Comparison of ENCODE assay signal across 8 mouse cellular contexts in genomic region chr17:4995561-4996051, GRCm38 (mm10). TPM values are rescaled to one million over a fixed set of nuclear protein-coding genes. Genes with fewer than 3 reads are reported as not detected.
DNase-seq lines count a peak whose midpoint lies in the region; ATAC-seq and TF ChIP-seq lines count a peak whose summit lies in the region.

No protein-coding gene starts in this region.

- no peaks in the 10 kb centered on the region for H3K9me3 ChIP-seq in erythroblast, embryonic 14.5 days (ENCODE audit: control insufficient read depth, low read length)
- no peaks in the 10 kb centered on the region for H3K9me3 ChIP-seq in heart, embryonic 12.5 days (replicated peaks)
- no peaks in the 10 kb centered on the region for H3K9me3 ChIP-seq in kidney, embryonic 16.5 days (ENCODE audit: low read length)
- H3K9me3 ChIP-seq in liver, embryonic 14.5 days (ENCODE audit: control insufficient read depth, low read length), result no peaks in the 10 kb centered on the region
- H3K9me3 ChIP-seq in neural tube, embryonic 13.5 days, result no peaks in the 10 kb centered on the region

- H3K79me3 ChIP-seq in C2C12 (ENCODE audit: low read depth), result peaks cover 39% of the 10 kb centered on the region

- ATAC-seq in heart, embryonic 12.5 days (ENCODE audit: insufficient number of reproducible peaks, low FRiP score), result peak; percentile 40
- peak; percentile 28 for ATAC-seq in kidney, embryonic 16.5 days (ENCODE audit: low FRiP score, low TSS enrichment)
- ATAC-seq in liver, embryonic 14.5 days (ENCODE audit: insufficient read depth), result peak; percentile 60
- ATAC-seq in neural tube, embryonic 13.5 days (ENCODE audit: low read depth), result peak; percentile 42

- H3K36me3 ChIP-seq in C2C12 (ENCODE audit: control insufficient read depth, insufficient read depth), result no peaks in the 10 kb centered on the region
- H3K36me3 ChIP-seq in erythroblast, embryonic 14.5 days (ENCODE audit: control insufficient read depth), result no peaks in the 10 kb centered on the region
- no peaks in the 10 kb centered on the region for H3K36me3 ChIP-seq in heart, embryonic 12.5 days
- H3K36me3 ChIP-seq in kidney, embryonic 16.5 days (ENCODE audit: insufficient read depth, low read length), result no peaks in the 10 kb centered on the region
- H3K36me3 ChIP-seq in liver, embryonic 14.5 days (replicated peaks; ENCODE audit: control insufficient read depth, insufficient read depth, low read depth), result no peaks in the 10 kb centered on the region
- no peaks in the 10 kb centered on the region for H3K36me3 ChIP-seq in neural tube, embryonic 13.5 days

- H3K27ac ChIP-seq in heart, embryonic 12.5 days (ENCODE audit: poor library complexity, severe bottlenecking), result peak overlapping the region; percentile 98
- H3K27ac ChIP-seq in kidney, embryonic 16.5 days (ENCODE audit: low read length), result peak overlapping the region; percentile 100
- H3K27ac ChIP-seq in liver, embryonic 14.5 days, result peak overlapping the region; percentile 76
- peak overlapping the region; percentile 100 for H3K27ac ChIP-seq in neural tube, embryonic 13.5 days (replicated peaks)

- H3ac ChIP-seq in C2C12 (ENCODE audit: control insufficient read depth, insufficient read length, low read depth), result peak overlapping the region; percentile 88

- DNase-seq in adrenal gland, postnatal 36 days, result peak; percentile 86 to 87
- DNase-seq in liver, embryonic 14.5 days (ENCODE audit: low read depth in 3 of 3, low spot score in 3 of 3), result peak; percentile 41 to 52 (median 45)
- peak; percentile 80 for DNase-seq in testis, postnatal 10 days (ENCODE audit: low spot score)

- no peaks in the 10 kb centered on the region for H3K27me3 ChIP-seq in C2C12 (ENCODE audit: control insufficient read depth, insufficient read depth, insufficient read length)
- H3K27me3 ChIP-seq in erythroblast, embryonic 14.5 days (ENCODE audit: control insufficient read depth), result no peaks in the 10 kb centered on the region
- no peaks in the 10 kb centered on the region for H3K27me3 ChIP-seq in heart, embryonic 12.5 days (replicated peaks)
- no peaks in the 10 kb centered on the region for H3K27me3 ChIP-seq in kidney, embryonic 16.5 days (ENCODE audit: insufficient read depth, low read length)
- H3K27me3 ChIP-seq in liver, embryonic 14.5 days (ENCODE audit: control insufficient read depth, insufficient read depth, low read length), result no peaks in the 10 kb centered on the region
- no peaks in the 10 kb centered on the region for H3K27me3 ChIP-seq in neural tube, embryonic 13.5 days

- no peak for TF ChIP-seq EP300 in liver, embryonic 14.5 days (IDR thresholded peaks at IDR 0.05; ENCODE audit: low read depth)

- H3K4me1 ChIP-seq in erythroblast, embryonic 14.5 days (ENCODE audit: control insufficient read depth), result peaks cover 39% of the 10 kb centered on the region
- peaks cover 11% of the 10 kb centered on the region for H3K4me1 ChIP-seq in heart, embryonic 12.5 days (replicated peaks)
- peaks cover 18% of the 10 kb centered on the region for H3K4me1 ChIP-seq in kidney, embryonic 16.5 days (ENCODE audit: insufficient read depth, low read length)
- peaks cover 6 to 13% of the 10 kb centered on the region in 2 experiments; a peak in 3 of 4 replicates for H3K4me1 ChIP-seq in liver, embryonic 14.5 days (replicated peaks; ENCODE audit: control insufficient read depth in 2 of 2, insufficient read depth in 2 of 2, low read length in 1 of 2)
- peaks cover 48% of the 10 kb centered on the region for H3K4me1 ChIP-seq in neural tube, embryonic 13.5 days (replicated peaks)

- peak overlapping the region; percentile 86 for H3K4me2 ChIP-seq in heart, embryonic 12.5 days
- peak overlapping the region; percentile 64 for H3K4me2 ChIP-seq in kidney, embryonic 16.5 days (replicated peaks; ENCODE audit: low read depth, low read length)
- peak overlapping the region; percentile 94 for H3K4me2 ChIP-seq in liver, embryonic 14.5 days (ENCODE audit: low read depth)
- peak overlapping the region; percentile 69 for H3K4me2 ChIP-seq in neural tube, embryonic 13.5 days

- peak overlapping the region; percentile 64 for H3K4me3 ChIP-seq in C2C12 (ENCODE audit: insufficient read depth, poor library complexity, severe bottlenecking)
- peak overlapping the region; percentile 89 for H3K4me3 ChIP-seq in erythroblast, embryonic 14.5 days (replicated peaks)
- peak overlapping the region; percentile 98 for H3K4me3 ChIP-seq in heart, embryonic 12.5 days
- H3K4me3 ChIP-seq in kidney, embryonic 16.5 days (ENCODE audit: low read length), result peak overlapping the region; percentile 92
- H3K4me3 ChIP-seq in liver, embryonic 14.5 days (ENCODE audit: insufficient read depth in 1 of 2, low read depth in 2 of 2, low read length in 2 of 2), result peak overlapping the region; percentile 59 to 97
- H3K4me3 ChIP-seq in neural tube, embryonic 13.5 days, result peak overlapping the region; percentile 98

- H3K9ac ChIP-seq in heart, embryonic 12.5 days, result peak overlapping the region; percentile 100
- H3K9ac ChIP-seq in kidney, embryonic 16.5 days (replicated peaks; ENCODE audit: low read length), result peak overlapping the region; percentile 99
- peak overlapping the region; percentile 99 for H3K9ac ChIP-seq in liver, embryonic 14.5 days (replicated peaks)
- H3K9ac ChIP-seq in neural tube, embryonic 13.5 days, result peak overlapping the region; percentile 100

- TF ChIP-seq CTCF in C2C12 (IDR thresholded peaks at IDR 0.05; ENCODE audit: control insufficient read depth, insufficient read depth, insufficient read length), result no peak
- no peak for TF ChIP-seq CTCF in liver, embryonic 14.5 days (IDR thresholded peaks at IDR 0.05; ENCODE audit: low read depth)

- WGBS in heart, embryonic 12.5 days, result 0% methylated on average over 28 of the region's 56 CpGs
- WGBS in kidney, embryonic 16.5 days, result under 1% methylated on average over 30 of the region's 56 CpGs
- under 1% methylated on average over 30 of the region's 56 CpGs for WGBS in liver, embryonic 14.5 days (ENCODE audit: insufficient replicate concordance)
- WGBS in neural tube, embryonic 13.5 days, result 0% methylated on average over 38 of the region's 56 CpGs

- H3K79me2 ChIP-seq in C2C12 (ENCODE audit: control insufficient read depth, insufficient read depth), result peaks cover 48% of the 10 kb centered on the region

TF ChIP-seq in C2C12, 6 proteins besides CTCF, POLR2A, EP300 and RAD21:
- TF ChIP-seq MAX (IDR thresholded peaks at IDR 0.05) (no peak), MYOD1 (IDR thresholded peaks at IDR 0.05; ENCODE audit: control insufficient read depth, insufficient read length, low read depth) (no peak), MYOG (IDR thresholded peaks at IDR 0.05; ENCODE audit: control insufficient read depth, extremely low read depth, insufficient read length) (no peak), CEBPB (IDR thresholded peaks at IDR 0.05; ENCODE audit: low read depth) (no peak)

RNA-seq across cellular contexts. Expression of gene Arid1b, which starts 1.5 kb away (rescaled TPM):
- polyA plus RNA-seq in C2C12 (2012; fragmentation: generic; extraction: Trizol), result 9.1 TPM
- total RNA-seq in adrenal gland, postnatal 36 days (2021), result 10 to 100 TPM; 58.6 to 65.2 TPM
- polyA plus RNA-seq in erythroblast, embryonic 14.5 days (2012), result 1.5 and 2.6 TPM in 2 replicates
- polyA plus RNA-seq in heart, embryonic 12.5 days (2016; fragmentation: Nextera tagmentation; extraction: Ambion mirVana), result 8.1 and 8.7 TPM in 2 replicates
- 10.9 and 11.0 TPM in 2 replicates for polyA plus RNA-seq in kidney, embryonic 16.5 days (2015; fragmentation: Nextera tagmentation; extraction: Ambion mirVana)
- 2.3 and 2.6 TPM in 2 replicates for polyA plus RNA-seq in liver, embryonic 14.5 days (2012; rRNA removed)
- polyA plus RNA-seq in liver, embryonic 14.5 days (2014; fragmentation: Nextera tagmentation; extraction: Ambion mirVana), result 2.9 and 3.1 TPM in 2 replicates
- polyA plus RNA-seq in neural tube, embryonic 13.5 days (2015; fragmentation: Nextera tagmentation; extraction: Ambion mirVana), result 14.1 and 14.4 TPM in 2 replicates

Comparison
In these comparisons a context has a peak if more than half of its experiments do, and no peak if none do; other contexts are left out.
1. Peak in every context shown above with its lines: DNase-seq, ATAC-seq, H3K4me3 ChIP-seq and H3K27ac ChIP-seq.